Mouse (Mus musculus) mouse trophoblast stem cell (cell line): ENCODE measurements at regions not wholly inside any gene's neighbourhood (a gene's known extent, or its start where the extent isn't known, plus 50 kb on each side); places are given as distances from the start of the nearest gene placed in this dataset.
"Not testable (repeated sequence)": the region's sequence is repeated elsewhere in the genome, so short reads cannot be mapped to it uniquely, and the experiment has no call there.

Experiments used
- in situ Hi-C, 2 experiments: fragments of 300-500 bp; cut with MseI, MboI; formaldehyde crosslinking; loops; 2 replicates in 1 of 2; 3 replicates in 1 of 2; pipeline ENCODE4 v1.15.1; 2025

DNA sequence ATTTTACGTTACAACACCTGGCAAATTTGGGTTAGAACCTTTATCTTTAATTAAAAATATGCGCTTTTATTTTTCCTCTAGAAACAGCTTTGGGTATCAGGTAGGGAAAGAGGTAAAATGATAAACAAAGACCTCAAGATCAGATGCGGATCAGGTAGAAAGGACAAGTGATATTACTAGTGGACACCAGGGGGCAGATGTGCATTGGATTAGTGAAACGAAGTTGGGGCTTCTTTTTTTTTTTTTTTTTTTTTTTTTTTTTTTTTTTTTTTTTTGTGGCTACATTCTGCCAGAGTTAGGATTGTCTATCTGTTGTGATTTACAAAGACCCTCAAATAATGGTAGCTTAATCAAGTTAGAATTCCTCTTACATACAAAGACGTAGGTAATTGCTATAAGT is 153.8 kb downstream of the Cd109 start:
- in situ Hi-C loops = no loop called here

DNA sequence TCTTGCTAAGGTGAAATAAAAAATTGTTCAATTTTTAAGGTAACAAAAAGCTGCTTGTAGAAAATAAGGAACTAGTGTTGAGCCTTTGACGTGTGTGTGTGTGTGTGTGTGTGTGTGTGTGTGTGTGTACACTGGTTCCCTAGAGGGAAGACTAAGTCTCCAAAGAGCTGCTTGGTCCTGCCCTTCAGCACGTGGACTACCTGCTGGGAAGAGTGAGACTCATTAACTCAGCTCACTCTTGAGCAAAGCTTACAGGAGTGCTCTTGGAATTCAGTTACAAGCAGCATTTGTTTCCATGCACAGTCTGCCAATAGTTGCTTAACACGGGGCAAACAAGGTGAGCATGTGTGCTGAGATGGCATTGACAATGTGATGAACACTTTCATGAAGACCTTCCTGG is 158.6 kb downstream of the Cd109 start:
- in situ Hi-C loops = loop anchor here in 1 of 2 experiments (10.0 kb wide), 1 partner anchor 951 kb away; no protein-coding TSS in a partner anchor

DNA sequence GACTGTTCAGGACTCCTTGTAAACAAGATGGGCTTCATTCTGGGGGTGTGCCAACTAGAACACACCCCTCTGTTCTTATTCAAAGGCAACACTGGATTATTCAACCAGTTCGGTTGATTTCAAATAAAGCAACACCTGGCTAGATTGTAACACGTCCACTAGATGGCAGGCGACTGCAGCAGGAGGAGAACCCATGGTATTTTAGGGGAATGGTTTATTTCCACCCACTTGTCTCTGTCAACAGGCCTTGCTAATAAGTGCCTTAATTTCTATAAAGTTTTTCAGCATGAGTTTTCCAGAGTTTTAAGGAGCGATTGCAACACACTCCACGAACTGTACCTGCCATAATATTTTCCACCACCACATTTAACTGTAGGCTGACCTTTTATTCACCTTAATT is 160.1 kb downstream of the Cd109 start:
- in situ Hi-C loops = loop anchor here (10.0 to 25.0 kb wide), 2 partner anchors 262 to 949 kb away; no protein-coding TSS in a partner anchor

DNA sequence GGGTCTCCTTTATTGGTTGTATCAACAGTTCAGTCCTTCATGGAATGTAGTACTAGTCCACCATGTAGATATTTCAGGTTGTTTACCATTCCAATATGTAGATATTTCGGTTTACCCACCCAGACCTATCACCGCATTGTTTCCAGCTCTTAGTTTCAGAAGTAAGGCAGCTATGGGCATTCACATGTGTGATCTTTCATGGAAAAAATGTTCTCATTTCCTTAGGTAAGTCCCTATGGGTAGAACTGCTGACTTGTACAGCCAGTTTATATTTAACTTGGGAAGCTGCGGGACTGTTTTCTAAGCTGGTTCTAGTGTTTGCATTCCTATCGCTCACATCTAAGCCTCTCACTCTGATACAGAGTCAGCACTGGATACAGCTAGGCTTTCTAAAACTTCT is 165.2 kb downstream of the Cd109 start:
- in situ Hi-C loops = loop anchor here in 1 of 2 experiments (10.0 to 25.0 kb wide), 2 partner anchors 257 to 934 kb away; partner anchors contain the start of gene Col12a1

DNA sequence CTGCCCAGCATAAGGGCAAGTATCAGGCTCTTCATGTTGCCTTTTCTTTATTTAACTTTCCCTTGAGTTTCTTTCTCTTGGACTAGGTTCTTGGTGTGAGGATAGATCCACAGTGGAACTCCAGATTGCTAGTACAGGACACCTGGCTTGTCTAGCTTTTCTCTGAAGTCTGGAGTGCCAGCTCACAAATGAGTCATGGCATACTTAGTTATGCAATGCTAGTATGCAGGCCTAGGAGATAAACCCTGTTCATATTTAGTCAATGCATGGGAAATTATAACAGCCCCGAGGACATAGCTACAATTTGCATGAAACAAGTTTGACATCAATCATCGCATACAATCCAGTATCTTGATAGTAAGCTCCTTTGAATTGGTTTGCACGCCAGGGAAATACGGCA is 167.0 kb downstream of the Cd109 start:
- in situ Hi-C loops = loop anchor here in 1 of 2 experiments (10.0 to 25.0 kb wide), 2 partner anchors 255 to 933 kb away; partner anchors contain the start of gene Col12a1

DNA sequence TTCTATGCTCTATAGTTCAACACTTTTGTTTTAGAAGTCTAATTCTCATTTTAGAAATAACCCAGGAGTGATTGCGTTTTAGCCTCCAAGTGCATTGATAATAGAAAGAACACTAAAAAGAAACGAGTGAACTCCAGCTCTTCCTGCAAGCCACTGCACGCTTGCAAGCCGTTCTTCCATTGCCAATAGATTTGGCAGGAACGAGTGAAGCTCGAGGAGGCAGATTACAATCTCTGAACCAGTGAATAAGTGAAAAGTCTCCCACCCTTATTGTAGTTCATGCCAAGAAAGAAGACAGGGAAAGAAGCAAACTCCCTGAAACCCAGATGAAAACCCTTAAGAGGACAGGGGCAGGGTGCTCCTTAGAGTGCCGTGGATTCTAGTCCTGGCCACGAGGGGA is 167.5 kb downstream of the Cd109 start:
- in situ Hi-C loops = loop anchor here in 1 of 2 experiments (10.0 to 25.0 kb wide), 2 partner anchors 254 to 932 kb away; partner anchors contain the start of gene Col12a1

DNA sequence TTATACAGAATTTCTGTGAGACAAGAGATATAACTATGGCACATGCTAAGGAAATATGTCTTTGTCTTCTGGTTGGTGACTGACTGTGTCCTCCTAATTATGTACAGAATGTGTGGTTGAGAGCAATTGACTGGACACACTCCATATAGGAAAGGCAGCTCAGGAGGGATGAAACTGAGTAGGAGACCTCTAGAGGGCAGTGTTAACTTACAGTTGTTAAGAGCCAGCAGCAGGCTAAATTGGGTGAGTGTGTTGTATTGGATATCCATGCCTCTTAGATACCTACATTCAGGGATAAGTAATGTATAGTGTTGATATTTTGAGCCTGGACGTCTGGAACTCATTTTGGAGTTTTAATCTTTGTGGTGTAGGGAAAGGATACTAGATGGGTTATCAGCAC is 172.5 kb downstream of the Cd109 start:
- in situ Hi-C loops = loop anchor here in 1 of 2 experiments (10.0 to 25.0 kb wide), 2 partner anchors 249 to 927 kb away; partner anchors contain the start of gene Col12a1

DNA sequence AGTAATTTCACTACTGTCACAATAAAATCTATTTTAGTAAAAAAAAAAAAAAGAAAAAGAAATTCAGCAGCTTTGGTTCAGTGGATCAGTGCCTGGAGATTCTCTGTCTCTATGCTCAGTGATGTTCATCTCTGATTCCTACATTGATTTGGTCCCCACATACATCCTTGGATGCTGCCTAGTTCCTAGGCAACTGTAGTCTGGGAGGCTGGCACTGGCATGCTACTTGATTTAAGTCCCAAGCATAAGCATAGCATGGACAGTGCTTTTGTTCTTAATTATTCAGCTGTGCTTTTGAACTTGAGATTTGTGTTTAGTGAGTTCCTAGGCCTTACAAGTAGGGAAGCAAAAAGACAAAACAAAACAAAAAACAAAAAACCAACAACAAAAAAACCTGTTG is 174.4 kb downstream of the Cd109 start:
- in situ Hi-C loops = loop anchor here in 1 of 2 experiments (10.0 to 25.0 kb wide), 2 partner anchors 248 to 925 kb away; partner anchors contain the start of gene Col12a1

DNA sequence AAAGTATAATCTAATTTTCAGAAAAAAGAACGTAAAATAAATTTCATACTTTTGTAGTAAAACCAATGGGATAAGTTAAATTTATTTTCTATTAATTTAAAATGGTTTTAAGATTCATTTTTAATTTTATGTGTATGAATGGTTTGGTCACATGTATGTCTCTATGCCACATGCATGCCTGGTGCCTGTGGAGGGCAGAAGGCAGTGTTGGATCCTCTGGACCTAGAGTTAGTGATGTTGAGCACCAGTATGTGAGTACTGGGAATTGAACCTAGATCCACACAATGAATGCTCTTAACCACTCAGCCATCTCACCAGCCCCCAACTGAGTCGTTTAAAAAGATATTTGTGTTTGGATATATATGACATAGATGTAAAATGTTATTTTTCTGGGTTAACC is 174.8 kb downstream of the Cd109 start:
- in situ Hi-C loops = loop anchor here in 1 of 2 experiments (25.0 kb wide), 1 partner anchor 247 kb away; no protein-coding TSS in a partner anchor

DNA sequence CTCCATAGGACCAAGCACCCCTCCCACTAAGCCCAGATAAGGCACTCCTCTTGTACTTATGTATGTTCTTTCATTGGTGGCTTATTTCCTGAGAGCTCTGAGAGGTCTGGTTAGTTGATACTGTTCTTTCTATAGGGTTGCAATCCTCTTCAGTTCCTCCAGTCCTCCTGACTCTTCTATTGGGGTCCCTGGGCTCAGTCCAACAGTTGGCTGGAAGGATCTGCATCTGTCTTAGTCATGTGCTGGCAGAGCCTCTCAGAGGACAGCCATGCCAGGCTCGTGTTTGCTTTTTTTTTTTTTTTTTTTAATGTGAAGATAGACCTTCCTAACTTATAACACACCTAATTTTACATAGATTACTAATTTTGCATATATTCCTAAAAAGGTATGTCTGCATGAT is 180.5 kb downstream of the Cd109 start:
- in situ Hi-C loops = loop anchor here in 1 of 2 experiments (25.0 kb wide), 1 partner anchor 242 kb away; no protein-coding TSS in a partner anchor

DNA sequence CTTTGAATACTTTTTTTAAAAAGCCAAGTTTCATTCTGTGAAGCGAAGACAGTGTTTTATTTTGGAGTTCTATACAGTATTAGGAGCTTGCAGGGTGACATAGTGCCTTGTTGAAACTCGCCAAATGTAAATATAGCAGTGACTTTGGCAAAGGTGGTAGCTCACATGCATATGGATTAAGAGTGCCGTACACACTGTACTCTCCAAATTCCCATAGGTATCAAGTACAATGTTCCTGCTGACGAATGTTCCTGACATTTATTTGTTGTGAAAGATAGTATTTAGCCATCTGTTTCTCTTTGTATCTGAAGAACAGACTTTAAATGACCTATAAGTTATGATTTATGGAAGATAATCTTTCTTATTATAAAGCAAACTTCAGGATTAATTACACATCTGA is 201.9 kb downstream of the Cd109 start:
- in situ Hi-C loops = no loop called here

DNA sequence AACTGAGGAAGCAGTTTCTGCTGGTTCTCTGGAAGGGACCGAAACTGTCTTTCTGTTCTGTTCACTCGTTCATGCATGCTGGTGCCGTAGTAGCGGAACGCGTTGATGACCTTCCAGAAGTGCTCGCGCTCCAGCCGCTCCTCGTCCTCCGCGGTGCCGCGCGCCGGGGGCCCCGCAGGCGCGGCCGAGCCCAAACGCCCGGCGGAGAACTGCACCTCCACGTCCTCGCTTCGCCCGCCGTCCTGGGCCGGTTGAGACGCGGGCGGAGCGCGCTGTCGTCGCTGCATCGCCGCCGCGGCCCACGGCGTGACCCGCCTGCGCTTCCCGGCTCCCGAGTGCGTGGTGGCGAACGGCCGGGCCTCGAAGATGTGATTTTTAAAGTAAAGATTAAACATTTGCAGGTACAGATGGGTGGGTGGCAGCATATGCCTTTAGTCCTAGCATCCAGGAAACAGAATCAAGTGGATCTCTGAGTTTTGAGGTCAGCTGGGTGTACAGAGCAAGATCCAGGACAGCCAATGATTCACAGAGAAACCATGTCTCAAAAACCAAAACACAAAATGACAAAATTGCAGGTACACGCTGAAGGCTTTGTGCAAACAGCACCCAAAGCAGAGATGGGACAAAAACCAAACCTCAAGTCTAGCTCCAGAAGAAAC is 206.3 kb downstream of the Cd109 start:
- in situ Hi-C loops = not testable (repeated sequence)

DNA sequence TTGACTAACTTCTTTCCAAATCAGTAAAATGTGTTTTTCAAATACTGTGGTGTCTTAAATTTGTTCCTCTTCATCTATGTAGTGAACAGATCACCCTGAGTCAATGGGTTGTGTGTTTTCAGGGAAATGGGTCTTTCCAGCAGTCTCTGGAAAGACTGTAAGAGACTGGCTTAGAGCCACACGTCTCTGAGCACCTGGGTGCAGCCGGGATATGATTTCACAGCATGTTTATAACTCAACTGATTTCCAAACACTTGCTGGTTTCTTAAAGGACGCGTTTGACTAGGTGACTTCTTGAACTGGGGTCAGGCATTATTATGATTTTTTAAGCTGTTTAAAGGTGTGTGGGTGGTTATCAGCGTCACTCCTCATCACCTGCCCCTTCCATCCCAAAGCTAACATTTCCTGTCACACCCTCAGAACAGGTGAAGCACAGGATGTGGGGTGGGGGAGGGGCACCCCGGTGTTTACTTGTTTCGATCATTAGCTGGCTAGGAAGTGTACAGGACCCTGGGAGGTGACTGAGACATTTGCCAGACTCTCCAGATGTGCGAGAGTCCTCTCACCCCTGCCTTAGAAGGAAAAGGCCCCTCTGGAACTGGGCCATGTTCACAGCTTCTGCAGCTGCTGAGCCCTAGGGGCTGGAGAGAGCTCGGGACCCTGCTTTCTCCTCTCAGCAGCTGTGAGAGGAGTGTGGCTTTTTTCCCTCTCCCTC is 229.8 kb downstream of the Cd109 start:
- in situ Hi-C loops = no loop called here

DNA sequence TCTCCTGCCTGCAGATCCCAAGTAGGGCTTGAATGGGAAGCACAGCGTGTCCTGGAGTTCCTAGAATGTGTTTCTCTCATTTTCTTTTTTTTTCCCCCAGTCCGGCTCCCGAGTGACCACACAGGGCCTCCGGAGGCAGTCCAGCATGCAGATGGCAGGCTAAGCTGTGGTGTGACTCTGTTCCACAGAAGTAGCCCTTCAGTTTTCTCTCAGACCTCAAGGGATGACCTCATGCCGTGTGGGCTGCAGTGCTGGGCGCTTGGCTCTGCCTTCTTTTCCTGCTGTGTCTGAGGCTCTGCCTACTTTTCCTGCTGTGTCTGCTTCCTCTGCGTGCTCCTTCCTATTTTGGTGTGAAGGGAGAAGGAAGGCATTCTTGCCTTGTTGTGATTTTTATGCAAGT is 230.8 kb downstream of the Cd109 start:
- in situ Hi-C loops = no loop called here

DNA sequence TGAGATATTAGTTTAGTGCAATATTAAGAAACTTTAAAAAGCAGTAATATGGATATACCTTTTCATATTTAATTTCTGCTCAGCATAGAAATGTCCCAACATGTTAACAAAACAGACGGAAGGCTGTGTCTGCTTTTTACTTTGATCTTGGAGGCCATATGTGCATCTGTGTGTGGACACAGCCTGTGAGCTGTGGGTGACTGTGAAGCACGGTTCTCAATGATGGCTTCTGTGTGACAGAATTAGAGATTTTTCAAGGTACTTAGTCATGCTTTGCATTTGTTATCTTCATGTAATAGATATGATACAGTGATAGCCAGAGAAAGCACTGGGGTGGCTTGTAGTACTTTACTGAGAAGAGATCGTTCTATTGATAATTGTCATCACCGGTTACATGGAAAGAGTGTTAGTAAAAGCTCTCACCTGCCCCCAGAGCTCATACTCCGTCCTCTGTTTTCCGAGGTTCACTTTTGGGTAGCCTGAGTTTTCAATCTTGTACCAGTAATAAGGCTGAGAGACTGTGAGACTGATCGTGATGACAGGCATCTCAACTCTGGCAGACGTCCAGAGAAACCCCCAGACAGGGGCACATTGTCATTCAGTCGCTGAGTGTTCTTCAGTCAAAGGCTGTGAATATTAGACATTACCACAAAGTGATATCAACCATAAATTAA is 232.7 kb downstream of the Cd109 start:
- in situ Hi-C loops = no loop called here

DNA sequence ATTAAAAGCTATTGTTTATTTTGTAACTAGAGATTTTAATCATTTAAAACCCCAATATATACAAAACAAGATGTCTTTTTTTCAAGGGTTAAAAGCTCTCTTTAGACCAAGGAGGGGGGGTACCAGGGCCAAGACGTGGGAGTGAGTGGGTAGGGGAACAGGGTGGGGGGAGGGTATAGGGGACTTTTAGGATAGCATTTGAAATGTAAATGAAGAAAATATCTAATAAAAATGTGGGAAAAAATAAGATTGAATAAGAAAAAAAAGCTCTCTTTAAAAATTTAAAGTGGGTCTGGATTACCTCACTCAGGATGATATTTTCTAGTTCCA is 233.2 kb downstream of the Cd109 start:
- in situ Hi-C loops = not testable (repeated sequence)

DNA sequence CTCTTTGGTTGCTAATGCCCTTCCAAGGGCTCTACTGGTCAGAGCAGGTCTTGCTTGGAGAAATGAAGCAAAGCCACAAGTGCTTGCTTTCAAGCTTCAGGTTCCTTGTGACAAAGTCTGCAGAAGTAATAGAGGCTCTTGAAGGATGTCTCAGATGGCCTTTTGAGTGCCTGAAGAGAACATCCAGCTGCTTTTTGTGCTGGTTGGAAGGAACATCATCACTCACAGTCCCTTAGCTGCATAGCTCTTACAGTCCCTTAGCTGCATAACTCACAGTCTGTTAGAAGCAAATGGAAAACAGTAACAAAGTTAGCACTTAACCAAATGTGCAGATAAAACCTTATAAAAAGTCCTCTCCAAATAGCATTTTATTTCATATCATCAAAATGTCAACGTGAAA is 241.6 kb downstream of the Cd109 start:
- in situ Hi-C loops = no loop called here

DNA sequence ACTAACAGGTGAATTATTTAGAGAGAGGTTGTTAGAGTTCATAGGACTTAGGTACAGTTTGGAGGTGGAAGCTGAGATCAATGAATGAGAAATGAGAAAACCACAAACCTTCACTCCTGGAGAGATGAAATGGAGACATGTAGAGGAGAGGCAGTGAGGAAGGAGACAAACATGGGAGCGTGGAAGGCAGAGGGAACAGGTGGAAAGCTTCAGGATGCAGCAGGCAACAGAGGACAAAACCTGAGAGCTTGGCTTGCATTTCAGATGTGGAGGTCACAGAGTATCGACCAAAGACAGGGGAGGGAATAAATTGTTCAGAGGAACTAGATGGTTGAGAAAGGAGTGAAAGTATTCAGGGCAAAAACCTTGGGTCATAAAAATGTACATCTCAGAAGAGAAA is 244.6 kb downstream of the Cd109 start:
- in situ Hi-C loops = no loop called here

DNA sequence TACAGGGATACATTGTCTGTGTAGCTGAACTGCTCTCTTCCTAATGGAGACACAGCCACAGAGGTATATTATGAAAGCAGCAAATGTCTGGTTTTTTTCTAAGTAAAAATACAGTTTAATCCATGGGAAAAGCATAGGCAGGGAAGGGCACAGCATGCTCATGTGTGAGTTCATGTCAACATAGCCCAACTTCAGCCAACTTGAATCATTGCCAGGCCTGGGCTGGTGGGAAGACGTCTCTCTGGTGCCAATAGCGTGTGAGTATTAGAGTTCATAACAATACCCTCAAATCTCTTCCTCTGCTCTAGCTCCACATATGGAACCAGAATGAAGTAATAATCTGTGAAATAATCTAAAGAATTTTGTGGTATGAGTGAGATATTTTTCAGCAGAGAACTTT is 257.2 kb downstream of the Cd109 start:
- in situ Hi-C loops = no loop called here

DNA sequence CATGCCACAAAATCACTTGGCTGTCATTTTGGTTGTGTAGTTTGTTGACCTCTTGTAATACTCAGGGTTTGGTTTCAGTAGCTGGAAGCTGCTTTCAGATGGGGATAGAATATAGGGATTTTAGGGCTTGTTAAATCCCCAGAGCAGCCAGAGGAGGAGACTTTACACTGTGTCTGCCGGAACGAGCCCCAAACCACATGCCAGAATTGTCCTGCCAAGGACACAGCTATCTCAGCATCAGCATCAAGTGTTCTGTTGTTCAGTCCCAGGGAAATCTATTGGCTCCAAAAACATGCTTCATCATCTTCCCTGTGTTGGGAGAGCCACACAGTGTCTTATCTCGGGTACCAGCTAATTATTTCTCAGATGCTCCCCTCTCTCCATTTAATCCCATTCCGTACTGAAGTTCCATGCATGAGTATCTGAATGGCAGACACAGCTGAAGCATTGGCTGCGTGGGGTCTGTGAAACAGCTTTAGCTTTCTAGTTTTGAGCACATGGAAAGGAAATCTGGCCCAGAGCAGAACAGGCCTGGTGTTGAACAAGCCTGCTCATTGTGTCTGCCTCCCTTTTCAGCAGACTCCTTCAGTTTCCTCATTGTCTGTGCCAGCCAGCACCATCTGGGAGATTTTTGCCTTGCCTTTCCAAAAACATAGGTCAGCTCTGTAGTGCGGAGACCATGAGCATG is 264.8 kb downstream of the Cd109 start:
- in situ Hi-C loops = no loop called here

DNA sequence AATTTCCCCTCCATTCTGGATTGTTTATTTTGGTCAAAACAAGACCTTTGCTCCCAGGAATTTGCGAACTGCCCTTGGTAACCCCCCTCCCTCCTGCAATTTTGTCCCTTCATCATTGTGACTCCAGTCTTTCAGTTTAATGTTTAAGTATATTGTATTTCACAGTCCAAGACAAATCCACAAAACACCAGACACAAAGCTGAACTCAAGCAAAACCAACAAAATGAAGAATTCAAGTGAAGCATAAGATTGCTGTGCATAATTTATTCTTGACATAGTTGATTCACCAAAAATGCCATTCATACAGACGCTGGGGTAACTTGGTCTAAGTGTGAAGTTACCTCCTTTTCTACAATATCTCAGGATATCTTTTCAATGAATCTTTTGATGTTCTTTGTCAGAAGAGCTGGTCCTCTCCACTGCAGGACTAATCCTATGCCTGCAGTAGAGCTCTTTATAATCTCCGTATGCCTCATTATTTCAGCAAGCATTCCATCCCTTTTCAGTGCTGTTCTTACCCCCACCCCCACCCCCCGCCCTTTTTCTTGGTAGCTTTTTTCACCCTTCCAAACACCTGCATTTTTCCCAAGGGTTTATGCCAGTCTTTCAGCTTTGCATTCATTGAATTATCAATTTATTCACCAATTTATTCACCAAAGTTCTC is 265.4 kb downstream of the Cd109 start:
- in situ Hi-C loops = no loop called here
